Mouse (Mus musculus) liver, adult (tissue): ENCODE measurements around the gene Lhx1.

ENCODE experiments used
- GATA4 ChIP-seq: IDR thresholded peaks from 2 replicates; pipeline ENCODE4 v1.6.1; 2014; ENCODE audit warnings: mild to moderate bottlenecking, low read length; ENCODE audit not compliant: insufficient replicate concordance

Gene Lhx1

DNA sequence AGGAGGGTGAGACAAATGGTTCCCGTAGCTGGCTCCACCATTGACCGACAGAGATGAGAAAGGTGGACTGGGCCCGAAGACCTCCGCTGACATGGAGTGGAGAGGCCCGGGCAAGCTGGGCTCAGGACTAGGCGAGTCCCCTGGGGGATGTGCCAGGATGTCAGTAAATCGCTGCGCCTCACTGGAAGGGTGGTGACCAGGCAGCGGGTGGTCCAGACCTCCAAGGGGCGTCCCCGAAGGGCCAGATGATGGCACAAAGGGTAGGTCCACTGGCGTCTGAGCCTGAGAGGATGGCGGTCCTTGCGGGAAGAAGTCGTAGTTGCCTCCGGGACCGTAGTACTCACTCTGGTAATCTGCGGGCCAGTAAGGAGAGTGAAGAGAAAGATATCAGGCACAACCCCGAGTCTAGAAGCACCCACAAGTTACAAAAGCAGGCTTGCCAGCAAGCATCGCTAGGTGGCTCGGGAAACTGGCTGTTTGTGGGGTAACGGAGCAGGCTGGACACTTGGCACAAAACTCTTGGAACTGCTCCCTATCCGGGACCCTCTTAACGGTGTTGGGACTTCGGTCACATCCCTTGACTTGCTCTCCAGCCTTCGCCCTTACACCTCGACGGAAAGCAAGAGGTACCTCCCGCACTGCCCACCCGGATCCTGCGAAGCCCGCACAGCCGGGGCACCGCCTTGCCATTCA is 5.6 kb downstream of the Lhx1 start:
- no peak for TF ChIP-seq GATA4

DNA sequence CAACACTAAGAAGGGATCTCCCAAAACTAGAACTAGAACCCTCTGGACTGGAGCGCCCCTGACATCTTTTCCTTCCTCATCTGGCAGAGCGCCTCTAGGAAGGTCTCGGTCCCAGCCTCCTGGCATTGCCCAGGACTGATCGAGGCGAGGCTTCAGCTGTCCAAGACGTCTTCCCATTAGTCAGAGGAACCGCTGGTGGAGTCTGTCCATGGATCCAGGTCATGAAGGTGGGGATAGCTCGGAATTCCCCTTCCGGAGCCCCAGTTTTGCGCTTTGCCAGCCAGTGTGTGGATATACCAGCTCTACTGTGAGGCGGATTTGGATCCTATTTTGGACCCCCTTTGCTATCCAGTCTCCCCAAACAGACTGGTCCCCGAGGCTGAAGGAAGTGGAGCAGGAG is 6.3 kb downstream of the Lhx1 start:
- no peak for TF ChIP-seq GATA4

DNA sequence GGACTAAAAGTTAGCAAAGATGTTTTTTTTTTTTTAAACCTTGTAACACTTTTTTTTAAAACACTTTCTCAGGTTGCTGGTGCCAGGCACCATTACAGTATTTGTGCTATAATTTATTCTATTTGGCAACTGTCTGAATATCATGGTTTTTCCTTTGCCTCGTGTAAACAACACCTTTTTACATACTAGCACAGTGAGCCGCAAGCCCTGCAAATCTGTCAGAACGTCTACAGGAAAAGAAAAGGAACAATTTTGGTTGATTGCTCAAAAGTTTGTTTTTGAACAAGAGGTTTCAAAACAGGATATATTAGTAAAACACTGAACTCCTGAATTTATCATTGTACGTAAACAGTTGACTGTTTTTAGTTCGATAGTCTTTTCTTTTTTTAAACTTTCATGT is 7.1 kb downstream of the Lhx1 start:
- no peak for TF ChIP-seq GATA4

DNA sequence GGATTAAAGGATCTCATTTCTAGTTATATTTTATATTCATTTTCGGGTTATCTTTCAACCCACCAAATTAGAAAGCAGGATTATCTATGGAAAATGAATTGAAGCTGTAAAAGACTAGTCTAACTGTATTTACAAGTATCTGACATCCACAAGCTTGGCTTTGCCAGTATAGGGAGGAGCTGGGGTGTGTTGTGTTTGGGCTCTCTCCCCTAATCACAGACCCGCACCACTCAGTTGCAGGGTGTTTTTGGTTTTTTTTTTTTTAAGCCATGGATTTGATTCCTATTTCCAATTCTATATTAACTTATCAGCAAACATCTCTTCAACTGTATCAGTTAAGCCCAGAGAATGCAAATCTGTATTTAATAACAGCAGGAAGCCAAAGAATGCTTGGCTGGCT is 7.9 kb downstream of the Lhx1 start:
- no peak for TF ChIP-seq GATA4

DNA sequence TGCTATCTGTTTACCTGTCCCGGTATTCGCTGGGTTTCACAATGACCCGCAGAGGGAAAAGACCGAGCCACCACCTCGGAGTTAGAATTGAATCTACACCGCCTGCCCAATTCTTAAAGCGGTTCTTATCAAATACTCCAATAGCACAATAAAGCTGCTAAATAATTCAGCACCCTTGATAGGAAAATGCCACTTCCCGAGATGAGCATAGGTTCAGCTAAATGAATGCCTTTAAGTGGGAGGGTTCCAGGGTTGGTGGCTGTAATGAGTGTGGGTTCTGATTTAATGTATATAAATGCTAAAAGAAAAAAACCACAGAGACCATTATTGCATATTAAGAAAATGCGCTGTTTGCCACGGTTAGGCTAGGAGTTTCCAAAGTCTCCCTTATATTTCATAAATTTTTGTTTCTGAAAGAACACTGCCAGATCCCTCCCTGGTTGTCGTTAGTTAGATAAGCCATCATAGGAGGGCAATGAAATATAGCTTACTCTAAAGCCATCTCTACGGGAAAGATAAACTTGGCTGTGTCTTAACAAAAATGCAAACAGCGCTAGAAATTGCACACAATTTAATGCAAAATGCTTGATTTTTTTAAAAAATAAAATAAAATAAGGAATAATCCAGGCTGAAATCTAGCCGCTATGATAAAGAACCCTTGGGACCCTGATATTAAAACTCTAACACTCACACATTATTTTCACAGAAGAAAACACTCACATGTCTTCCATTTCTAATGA is 8.7 kb downstream of the Lhx1 start:
- no peak for TF ChIP-seq GATA4

DNA sequence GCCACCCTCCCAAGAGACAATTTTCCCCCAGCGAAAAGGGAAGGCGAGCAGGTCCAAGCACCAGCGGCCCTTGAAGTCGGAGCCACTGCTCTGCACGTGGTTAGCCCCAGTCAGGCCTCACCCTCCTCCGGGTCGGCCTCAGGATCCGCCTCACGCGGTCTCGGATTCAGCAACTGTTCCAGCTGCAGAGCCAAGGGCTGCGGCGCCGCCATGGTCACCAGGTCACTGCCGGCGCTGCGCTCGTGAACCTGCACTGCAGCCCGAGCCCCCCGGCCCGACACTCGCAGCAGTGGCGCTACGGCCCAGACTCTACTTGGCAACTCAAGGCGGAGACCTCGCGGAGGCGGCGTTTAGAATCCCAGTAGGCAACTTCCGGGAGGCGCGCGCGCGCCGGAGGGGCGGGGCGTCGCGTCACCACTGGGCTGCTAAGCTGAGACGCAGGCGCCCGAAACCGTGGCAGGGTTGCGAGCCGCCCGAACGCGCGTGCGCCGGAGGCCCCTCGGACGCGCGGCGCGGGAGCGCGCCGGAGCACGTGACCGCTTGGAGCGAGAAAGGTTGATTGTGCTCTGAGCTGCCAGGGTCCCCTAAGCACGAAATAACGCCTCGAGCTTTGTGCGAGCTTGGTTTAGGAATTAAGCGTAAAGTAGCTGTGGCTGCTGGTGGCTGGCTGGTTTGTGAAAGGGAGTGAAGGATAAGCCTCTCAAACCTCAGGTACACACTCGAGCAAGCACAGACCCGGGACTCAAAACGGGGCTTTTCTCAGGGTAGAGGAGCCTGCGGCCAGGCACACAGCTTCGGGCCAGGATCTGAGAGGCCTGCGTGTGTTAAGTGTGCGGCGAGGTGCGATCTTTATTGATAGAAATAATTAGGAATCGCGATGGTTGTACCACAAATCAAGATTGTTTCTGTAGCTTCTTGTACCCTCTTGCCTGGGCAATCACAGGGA is 11.9 kb downstream of the Lhx1 start, which contains the start of gene Aatf:
Gene Aatf, minus strand, starts transcription at position 352 of the 946 bp plus-strand sequence.
- TF ChIP-seq GATA4 = peak; percentile 11; the same call in 1 of the 2 replicates

DNA sequence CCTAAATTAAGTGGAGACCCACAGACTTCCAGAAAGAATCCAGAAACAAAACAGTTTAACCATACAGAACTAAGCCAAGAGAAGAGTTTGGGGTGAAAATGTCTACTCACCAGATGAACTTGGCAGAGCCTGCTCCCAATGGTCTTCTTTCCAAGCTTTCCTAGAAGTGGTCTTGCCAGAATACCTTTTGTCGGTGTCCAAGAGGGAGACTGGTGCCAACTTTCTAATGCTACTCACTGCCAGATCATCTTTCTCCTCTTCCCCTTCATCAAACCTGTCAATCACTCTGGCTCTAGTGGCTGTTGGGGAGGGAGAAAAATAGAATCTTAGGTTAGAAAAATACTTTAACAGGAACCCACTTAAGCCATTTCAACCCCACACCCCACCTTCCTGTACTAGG is 13.3 kb downstream of the Lhx1 start:
- no peak for TF ChIP-seq GATA4

DNA sequence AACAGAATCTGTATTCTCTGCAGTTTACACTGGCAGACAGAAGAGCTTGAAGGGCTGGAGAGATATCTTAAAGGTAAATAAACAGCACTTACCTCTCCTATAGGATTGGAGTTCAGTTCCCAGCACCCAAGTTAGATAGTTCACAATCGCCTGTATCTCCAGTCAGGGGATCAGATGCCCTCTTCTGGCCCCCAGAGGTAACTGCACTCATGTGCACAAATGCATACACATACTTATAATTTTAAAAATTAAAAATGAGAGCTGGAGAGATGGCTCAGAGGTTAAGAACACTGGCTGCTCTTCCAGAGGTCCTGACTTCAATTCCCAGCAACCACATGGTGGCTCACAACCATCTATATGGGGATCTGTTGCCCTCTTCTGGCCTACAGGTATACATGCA is 21.0 kb downstream of the Lhx1 start:
- TF ChIP-seq GATA4 = no peak

DNA sequence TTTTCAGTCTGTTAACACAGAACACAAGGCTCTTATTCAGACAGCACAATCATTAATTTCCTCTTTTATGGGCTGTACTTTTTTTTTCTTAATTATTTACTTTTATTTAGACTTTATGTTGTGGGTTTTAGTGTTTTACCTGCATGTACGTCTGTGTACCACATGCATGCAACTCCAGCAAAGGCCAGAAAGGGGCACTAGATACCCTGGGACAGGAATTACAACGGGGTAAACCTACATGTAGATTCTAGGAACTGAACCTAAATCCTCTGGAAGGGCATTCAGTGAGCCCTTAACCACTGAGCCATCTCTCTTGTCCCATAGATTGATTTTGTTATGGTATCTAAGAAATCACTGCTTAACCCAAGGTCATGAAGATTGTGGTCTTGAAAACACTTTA is 27.4 kb downstream of the Lhx1 start:
- no peak for TF ChIP-seq GATA4

DNA sequence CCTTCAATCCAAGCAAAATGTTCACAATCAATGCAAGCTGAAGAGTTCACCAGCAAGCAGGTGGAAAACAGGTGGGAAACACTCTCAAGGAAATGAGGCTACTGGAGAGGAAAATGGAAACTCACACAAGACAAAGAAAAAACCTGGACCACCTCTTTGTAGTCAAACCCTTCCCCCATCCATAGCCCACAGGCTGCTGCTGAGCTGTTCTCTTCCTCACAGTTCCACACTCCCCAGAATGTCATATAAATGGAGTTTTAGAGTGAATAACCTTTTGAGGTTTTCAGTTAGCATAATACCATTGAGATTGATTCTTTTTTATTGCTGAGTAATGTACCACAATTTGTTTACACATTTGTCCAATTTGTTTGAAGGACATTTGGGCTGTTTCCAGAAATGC is 28.4 kb downstream of the Lhx1 start:
- TF ChIP-seq GATA4 = no peak

DNA sequence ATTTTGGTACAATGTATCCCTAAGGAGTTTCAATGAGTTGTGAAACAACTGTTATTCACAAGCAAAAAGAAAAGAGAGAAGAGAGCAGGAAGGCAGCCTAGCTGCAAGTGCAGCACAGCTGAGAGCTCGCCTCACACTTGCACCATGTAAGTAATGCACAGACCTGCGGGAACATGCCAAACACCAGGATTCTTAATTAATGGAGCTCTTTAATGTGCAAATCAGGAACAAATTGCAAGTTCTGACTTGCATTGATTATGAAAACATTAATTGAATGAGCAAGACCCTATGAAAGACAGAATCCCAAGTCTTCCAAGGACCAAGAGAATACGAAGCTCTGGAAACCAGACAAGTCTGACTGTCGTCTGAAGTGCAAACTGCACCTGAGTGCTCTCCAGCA is 29.6 kb downstream of the Lhx1 start:
- TF ChIP-seq GATA4 = no peak

DNA sequence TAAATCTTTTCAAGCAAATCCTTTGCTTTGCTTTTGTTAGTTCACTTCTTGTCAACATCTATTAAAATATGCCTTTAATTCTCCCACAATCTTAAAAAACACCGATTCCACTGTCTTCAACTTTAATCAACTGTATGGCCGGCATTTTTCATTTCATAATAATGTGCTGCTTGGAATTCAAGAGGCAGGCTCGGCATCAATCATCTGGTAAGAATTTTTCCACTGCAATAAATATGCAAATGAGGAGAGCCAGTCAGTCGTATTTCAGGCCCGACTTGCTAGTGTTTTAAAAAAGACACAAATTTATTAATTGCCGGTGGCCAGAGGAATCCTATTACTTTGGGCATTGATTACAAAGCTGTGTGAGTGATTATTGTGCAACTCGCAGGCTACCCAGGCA is 43.7 kb downstream of the Lhx1 start:
- TF ChIP-seq GATA4 = no peak

DNA sequence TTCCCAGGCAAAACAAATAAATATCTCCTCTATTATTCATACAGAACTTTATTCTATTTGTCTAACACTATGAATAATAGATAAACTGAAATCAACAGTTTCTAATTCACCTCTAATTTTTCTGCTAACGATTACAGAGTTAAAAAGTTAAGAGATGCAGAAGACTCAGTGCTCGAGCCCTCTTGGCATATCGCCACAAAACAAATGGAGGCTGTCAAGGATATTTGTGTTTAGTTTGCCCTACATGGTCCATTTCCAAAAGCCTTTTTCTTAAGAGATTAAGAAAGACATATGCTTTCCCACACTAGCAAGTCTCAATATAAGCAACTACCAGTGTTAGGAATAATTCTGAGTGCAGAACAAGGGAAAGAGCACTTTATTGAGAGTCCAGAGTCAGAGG is 44.9 kb downstream of the Lhx1 start:
- no peak for TF ChIP-seq GATA4

DNA sequence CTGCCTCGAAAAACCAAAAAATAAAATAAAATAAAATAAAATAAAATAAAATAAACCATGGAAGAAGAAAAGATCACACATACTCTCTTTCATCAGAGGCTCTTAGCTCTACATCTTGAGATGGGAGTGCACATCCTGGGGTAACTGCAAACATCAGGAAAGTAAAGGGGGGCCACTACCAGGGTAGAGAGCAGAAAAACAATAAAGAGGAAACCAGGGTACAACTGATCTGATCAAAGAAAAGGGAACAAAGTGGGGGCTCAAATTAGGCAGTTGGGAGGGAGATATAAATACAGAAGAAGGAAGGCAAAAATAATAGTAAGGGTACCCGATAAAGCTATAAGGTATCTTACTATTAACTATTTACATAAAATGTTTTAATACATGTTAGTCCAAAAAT is 48.7 kb downstream of the Lhx1 start:
- TF ChIP-seq GATA4 = no peak

DNA sequence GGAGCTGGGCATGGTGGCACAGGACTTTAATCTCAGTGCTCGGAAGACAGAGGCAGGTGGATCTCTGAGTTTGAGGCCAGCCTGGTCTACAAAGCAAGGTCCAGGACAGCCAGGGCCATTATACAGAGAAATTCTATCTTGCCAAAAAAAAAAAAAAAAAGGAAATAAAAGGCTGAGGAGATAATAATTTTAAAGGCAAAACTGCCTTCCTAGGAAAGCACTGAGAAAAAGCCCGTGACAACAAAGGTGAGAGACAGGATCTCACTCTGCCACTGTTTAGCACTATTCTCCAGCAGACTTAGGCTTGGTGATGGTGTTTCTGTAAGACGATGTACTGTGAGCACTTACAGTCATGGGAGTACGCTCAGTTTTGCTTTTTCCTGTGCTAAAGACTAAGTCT is 49.3 kb downstream of the Lhx1 start:
- no peak for TF ChIP-seq GATA4

DNA sequence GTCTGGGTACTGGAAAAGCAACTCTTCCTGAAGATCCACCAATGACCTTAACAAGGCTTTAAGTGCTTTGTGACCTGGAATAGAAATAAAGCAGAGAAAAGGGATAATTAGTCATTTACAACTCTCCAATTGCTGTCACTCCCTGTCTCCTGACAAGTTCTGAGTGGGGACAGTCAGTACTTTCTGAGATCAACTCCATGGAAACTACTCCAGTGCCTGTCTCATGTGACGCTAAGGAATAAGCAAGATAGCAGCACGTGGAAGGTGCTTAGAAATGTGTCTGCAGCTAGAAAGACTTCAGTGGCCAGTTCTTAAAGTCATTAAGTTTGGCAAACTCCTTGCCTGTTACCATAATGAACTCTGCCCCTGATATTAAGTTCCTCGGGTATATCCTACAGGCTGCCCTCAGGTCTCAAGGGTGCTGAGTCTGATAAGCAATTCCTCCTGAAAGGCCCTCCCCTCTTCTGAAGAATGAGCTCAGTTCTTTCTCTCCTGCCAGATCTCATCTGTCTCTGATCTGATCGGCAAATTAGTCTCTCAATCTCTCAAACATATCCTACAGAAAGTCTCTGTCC is 52.2 kb downstream of the Lhx1 start:
- no peak for TF ChIP-seq GATA4
